Mouse (Mus musculus): Measurements from ENCODE around the gene Nms.

Gene Nms

GRCm38 (mm10) chr1:38992365-38992764, 53.4 kb downstream of the Nms start:
- no peak for DNase-seq (ENCODE audit: low read depth, low spot score)

Data from retina, postnatal 7 days (tissue).